Mouse (Mus musculus): ENCODE data around the gene 4930507D05Rik.

- no peak for TF ChIP-seq POLR2A (IDR thresholded peaks at IDR 0.05; ENCODE audit: borderline replicate concordance, low read depth, low read length)
- TF ChIP-seq CTCF (IDR thresholded peaks at IDR 0.05; ENCODE audit: low read depth, low read length): no peak
These were observed 21.8 kb downstream of the 4930507D05Rik start for GRCm38 (mm10) chr10:62471105-62471504.

All from bone marrow macrophage, adult 2 months (primary cell).